Mouse (Mus musculus): Measurements from ENCODE around the gene Padi4. TPM values are rescaled to one million over a fixed set of nuclear protein-coding genes. Genes with fewer than 3 reads are reported as not detected.

The Padi4 gene
- total RNA-seq, 2 experiments from 2014 or later = 0.15 TPM; not detected in 1

DNA sequence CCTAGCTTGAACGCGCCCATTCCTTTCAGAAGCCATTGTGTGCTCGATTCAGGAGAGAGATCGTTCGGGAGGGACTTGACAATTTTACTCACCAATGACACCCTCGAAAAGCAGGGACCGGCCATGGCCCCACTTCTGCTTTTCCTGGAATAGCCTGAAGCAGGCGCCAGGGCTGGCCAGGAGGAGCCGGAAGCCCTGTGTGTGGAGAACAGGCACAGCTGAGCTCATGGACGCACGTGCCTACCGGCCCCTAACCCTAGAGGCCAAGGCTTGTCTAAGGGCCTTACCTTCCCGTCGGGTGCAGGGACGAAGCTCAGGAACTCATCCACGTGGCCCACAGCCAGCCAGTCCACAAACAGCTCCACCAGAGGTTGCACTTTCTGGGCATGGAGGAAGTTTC, 17.0 kb upstream of the Padi4 start:
- intact Hi-C loops (cut with DNase I) = no loop called here

GRCm38 (mm10) chr4:140789983-140790382, 15.9 kb upstream of the Padi4 start:
- no peak for DNase-seq
- intact Hi-C loops (cut with DNase I) = loop anchor here (2.0 to 5.0 kb wide), 2 partner anchors 113 to 167 kb away; no protein-coding TSS in a partner anchor

More for the DNA sequence above, 17.0 kb upstream of the Padi4 start:
- DNase-seq = no peak

- DNase-seq = peak; percentile 61 to 70
- intact Hi-C loops (cut with DNase I) = loop anchor here (2.0 to 5.0 kb wide), 2 partner anchors 114 to 168 kb away; no protein-coding TSS in a partner anchor
These were observed 14.9 kb upstream of the Padi4 start for GRCm38 (mm10) chr4:140788983-140789382.

DNA sequence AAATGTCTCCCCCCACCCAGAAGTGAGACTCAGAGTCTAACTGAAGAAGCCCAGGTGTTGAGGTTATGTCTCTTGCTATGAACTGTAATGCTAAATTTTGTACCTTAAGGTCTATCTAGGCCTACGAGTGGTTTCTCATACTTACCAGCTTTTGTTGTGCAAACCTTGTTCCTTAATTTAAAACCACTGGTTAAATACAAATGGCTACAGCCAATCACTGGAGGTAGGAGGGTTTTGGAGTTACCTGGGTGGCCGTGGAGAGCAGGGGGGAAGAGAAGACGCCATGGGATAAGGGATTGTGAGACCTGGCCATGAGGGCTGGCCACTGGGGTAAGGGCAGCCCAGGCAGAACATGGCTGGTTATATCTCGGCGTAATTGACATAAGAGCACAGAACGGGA, 14.2 kb upstream of the Padi4 start:
- no peak for DNase-seq
- intact Hi-C loops (cut with DNase I) = loop anchor here (2.0 to 5.0 kb wide), 2 partner anchors 115 to 169 kb away; no protein-coding TSS in a partner anchor

DNA sequence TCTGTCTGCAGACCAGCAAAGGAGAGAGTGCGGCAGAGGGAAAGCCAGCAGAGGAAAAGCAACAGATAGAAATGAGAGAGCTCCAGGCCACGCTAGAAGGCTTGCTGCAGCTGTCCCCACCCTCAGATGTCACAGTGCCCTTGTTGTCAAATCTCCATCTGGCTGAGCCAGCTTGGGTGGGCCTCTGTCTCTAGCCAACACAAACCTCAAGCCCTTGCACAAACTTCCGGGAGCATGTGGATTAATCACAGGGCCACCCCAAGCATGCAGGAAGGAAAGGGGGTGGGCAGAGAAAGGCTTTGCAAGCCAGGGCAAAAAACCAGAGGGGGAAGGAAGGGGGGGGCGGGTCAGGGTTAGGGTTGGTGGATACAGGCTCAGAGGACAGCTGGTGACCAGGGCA, 13.4 kb upstream of the Padi4 start:
- intact Hi-C loops (cut with DNase I) = loop anchor here (5.0 kb wide), 1 partner anchor 170 kb away; no protein-coding TSS in a partner anchor
- no peak for DNase-seq

- DNase-seq = no peak
- intact Hi-C loops (cut with DNase I) = loop anchor here (5.0 kb wide), 1 partner anchor 172 kb away; no protein-coding TSS in a partner anchor
These were observed 11.2 kb upstream of the Padi4 start for GRCm38 (mm10) chr4:140785217-140785616.

GRCm38 (mm10) chr4:140784292-140784945, 10.4 kb upstream of the Padi4 start:
- intact Hi-C loops (cut with DNase I) = no loop called here

GRCm38 (mm10) chr4:140782821-140783220, 8.8 kb upstream of the Padi4 start:
- DNase-seq = no peak
- intact Hi-C loops (cut with DNase I) = no loop called here

More at GRCm38 (mm10) chr4:140784292-140784945, 10.4 kb upstream of the Padi4 start:
- DNase-seq = no peak

DNA sequence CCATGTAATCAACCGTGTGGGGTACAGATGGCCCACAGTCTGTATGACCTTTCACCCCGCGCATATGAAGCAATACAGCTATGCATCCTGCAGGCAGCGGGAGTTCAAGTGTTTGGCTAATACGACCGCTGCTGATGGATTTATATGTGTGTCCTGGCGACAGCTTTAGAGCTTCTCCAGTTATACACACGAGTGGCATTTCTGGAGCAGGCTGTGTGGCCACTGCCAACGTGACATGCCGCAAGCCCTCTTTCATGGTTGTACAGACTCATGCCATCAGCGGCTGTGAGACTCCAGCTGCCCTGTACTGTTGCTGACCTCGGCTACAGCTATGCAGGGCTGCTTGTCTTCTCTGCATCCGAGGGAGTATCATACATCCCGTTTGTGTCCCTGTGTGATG, 6.5 kb upstream of the Padi4 start:
- no peak for DNase-seq
- intact Hi-C loops (cut with DNase I) = no loop called here

GRCm38 (mm10) chr4:140779803-140780397, 5.9 kb upstream of the Padi4 start:
- intact Hi-C loops (cut with DNase I) = no loop called here
- peak; percentile 29 to 33 for DNase-seq

DNA sequence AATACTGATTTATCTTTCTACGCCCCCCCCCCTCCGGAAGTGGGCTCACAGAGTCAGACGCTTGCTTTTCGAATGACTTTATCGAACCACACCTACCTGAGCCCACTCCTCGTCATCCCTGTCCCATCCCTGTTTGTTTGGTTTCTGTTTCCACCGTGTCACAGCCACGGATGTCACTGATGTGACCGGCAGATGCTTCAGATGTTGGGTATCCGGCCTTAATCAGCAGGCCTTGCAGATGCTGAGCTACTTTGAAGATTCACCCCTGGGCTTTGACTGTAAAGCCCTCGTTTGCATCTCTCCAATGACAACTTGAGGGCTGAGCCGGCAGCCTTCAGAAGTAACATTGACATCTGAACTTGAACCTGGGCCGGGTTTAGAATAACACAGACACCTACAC, 2.6 kb upstream of the Padi4 start:
- intact Hi-C loops (cut with DNase I) = no loop called here
- no peak for DNase-seq

GRCm38 (mm10) chr4:140775876-140776275, 1.8 kb upstream of the Padi4 start:
- intact Hi-C loops (cut with DNase I) = no loop called here

GRCm38 (mm10) chr4:140774893-140775292, 857 bp upstream of the Padi4 start:
- no peak for DNase-seq
- intact Hi-C loops (cut with DNase I) = no loop called here

More at GRCm38 (mm10) chr4:140775876-140776275, 1.8 kb upstream of the Padi4 start:
- DNase-seq = no peak

DNA sequence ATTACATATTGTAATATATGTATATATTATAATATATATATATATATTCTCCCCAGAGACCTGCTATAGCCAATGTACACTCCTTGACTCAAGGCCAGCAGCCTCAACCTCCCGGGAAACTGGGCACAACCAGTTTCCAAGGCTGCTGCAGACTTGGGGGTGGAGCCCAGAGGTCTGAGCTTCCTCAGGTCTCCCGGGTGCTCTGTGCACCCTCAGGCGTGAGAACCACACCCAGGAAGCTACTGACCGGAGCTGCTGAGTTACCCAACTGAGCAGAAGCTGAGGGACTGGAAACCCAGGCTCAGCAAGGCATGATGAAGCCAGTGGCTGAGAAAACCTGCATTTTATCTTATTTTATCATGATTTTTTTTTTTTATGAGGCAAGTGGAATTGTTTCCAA, 2.9 kb downstream of the Padi4 start:
- no peak for DNase-seq
- intact Hi-C loops (cut with DNase I) = no loop called here

DNA sequence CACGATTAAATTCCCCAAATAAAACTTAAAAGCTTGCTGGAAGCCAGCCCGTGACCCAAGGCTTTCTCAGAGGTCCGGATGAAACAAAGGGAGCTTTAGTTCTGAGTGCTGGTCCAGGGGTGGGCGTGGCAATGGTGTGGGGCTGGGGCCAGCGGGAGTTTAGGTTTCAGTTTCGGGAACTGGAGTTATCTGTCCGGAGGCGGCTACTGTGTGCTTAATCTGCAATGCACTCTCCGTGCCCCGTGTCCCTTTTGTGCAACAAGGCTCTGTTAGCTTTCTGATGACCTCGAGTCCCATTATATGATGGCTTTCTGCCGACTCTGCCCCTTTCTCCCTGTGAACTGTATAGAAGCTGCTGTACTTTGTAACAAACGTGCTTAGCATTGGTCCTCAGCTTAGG, 3.6 kb downstream of the Padi4 start:
- intact Hi-C loops (cut with DNase I) = no loop called here
- DNase-seq = peak; percentile 35 to 41

DNA sequence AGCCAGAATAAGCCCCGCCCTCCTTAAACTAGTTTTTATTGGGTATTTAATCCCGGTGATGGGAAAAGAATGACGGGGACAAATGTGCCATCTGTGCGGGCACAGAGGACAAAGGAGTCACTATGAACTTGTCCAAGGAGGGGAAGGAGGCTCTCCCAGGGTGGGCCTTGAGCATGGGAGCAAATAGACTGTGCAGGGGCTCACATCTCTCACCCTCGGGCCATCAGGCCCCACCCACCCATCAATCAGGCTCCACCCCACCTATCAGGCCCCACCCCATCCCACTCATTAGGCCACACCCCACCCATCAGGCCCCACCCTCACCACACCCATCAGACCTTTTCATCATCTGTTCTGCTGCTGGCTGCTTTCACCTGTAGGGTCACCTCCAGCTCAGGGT, 5.1 kb downstream of the Padi4 start:
- no peak for DNase-seq
- intact Hi-C loops (cut with DNase I) = no loop called here

GRCm38 (mm10) chr4:140765936-140766335, 8.1 kb downstream of the Padi4 start:
- intact Hi-C loops (cut with DNase I) = no loop called here

GRCm38 (mm10) chr4:140763158-140763557, 10.9 kb downstream of the Padi4 start:
- intact Hi-C loops (cut with DNase I) = loop anchor here (5.0 kb wide), 1 partner anchor 189 kb away; no protein-coding TSS in a partner anchor

More at GRCm38 (mm10) chr4:140765936-140766335, 8.1 kb downstream of the Padi4 start:
- DNase-seq = no peak

DNA sequence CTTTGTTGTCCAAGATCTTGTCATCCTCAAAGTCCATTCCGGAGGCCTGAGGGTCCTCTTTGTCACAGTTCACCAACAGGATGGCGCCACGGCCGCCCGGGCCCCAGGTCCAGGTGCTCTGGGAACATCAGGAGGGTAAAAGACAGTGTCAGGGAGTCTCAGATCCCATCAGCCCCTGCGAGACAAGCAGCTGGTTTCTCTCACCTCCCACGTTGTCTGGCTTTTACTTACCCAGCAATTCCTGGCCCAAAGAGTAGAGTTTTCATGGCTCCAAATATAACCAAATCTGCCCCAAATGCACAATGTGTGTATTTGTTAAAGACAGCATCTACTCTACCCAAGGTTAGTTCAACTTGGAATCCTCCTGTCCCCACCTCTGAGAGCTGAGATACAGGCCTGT, 12.4 kb downstream of the Padi4 start:
- intact Hi-C loops (cut with DNase I) = loop anchor here (5.0 kb wide), 1 partner anchor 191 kb away; no protein-coding TSS in a partner anchor
- no peak for DNase-seq

More at GRCm38 (mm10) chr4:140763158-140763557, 10.9 kb downstream of the Padi4 start:
- peak; percentile 66 to 70 for DNase-seq

DNA sequence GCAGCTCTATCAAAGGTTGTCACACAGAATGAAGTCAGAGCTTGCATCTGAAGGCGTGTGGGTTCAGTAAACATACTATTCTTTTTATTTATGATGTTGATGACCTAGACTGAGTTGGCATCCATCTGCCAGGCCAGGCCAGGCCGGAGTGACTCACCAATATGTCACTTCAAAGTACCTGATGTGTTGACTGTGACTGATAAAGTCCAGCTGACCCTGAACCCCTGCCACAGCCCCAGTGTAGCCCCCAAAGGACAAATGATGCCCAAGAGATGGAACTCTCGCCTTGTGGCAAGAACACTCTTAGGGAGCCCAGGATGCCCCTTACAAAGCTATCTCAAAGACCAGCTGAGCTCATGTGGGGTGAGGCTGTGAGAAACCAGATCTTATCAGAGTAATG, 18.2 kb downstream of the Padi4 start:
- intact Hi-C loops (cut with DNase I) = no loop called here
- DNase-seq = no peak

DNA sequence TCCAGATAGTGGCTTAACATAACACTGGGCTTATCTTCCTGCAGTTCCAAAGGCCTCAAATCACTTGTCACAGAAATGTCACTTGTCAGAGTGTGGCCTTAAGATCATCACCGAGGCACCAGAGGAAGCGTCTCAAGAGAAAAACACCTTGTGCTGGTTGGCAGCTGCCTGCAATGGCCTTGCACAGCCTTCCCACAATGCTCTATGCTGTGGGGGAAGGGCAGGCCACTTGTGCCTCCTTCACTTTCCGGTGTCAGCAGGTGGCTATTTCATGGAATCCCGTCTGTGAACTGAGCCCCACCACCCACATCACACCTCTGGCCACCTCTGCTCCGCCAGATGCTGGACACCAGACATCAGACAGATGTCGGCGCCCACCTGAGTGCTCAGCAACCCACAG, 20.7 kb downstream of the Padi4 start:
- intact Hi-C loops (cut with DNase I) = no loop called here
- DNase-seq = no peak

GRCm38 (mm10) chr4:140750328-140750727, 23.7 kb downstream of the Padi4 start:
- DNase-seq = no peak

More at GRCm38 (mm10) chr4:140750328-140750727, 23.7 kb downstream of the Padi4 start:
- intact Hi-C loops (cut with DNase I) = no loop called here

Measured in gastrocnemius, postnatal 36 days (tissue).